Mouse (Mus musculus): ENCODE data around the gene Adgrg1. TPM values are rescaled to one million over a fixed set of nuclear protein-coding genes. Genes with fewer than 3 reads are reported as not detected.

Gene Adgrg1
- polyA plus RNA-seq, 1 experiment from 2014 or later: 45.2 TPM

DNA sequence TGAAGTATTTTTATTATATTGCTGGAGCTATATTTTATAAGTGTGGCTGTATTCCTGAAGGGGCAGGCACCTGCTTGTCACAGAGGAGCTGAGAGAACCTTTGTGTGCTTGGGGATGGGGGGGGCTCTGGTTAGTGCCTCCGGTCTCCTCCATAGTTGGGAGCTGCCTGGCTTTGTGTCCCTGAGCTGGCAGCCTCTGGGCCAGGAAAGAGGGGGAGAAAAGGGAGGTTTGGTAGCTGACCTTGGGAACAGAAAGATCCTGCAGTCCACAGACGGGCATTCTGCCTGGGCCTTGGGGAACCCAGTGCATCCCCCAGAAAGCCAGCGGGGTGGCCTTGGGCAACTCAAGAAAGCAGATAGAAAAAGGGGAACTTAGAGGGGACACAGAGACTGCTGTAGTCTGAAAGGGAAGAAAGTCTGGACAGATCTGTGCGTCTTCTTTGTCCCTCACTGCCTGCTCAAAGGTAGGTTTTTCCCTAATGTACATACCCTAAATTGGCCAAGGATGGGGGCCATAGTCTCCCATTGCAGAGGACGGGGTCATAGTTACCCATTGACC lies 20.9 kb downstream of the Adgrg1 start:
- Histone ChIP-seq H3K9me3 (replicated peaks) (no peaks in the 10 kb centered on the region), H3K4me1 (replicated peaks) (peaks cover 95% of the 10 kb centered on the region), H3K4me2 (no peak overlapping the region), H3K27ac (replicated peaks) (no peak overlapping the region), H3K9ac (no peak overlapping the region), H3K4me3 (replicated peaks) (no peak overlapping the region), H3K27me3 (no peaks in the 10 kb centered on the region), H3K36me3 (replicated peaks) (peaks cover 70% of the 10 kb centered on the region)
- 64% methylated on average over 5 of the region's 5 CpGs for WGBS (ENCODE audit: insufficient replicate concordance)
- no peak for ATAC-seq (ENCODE audit: insufficient read depth)

DNA sequence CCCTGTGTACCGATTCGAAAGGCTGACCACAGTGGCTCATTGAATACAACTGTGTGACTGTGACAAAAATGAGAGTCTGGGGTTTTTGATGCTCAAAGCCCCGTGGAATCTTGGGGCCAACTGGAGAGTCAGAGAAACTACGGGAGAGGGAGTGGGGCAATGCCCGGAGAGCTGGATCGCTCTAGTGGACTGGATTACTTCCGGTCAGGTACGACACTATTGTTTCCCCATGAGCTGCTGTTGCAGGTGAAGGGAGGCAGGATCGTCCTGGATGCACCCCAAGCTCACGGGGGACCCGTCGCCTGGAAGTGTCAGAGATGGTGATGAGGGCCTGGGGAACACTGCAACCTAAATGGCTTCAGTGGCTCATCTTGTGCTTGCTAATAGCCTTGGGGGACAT lies 21.5 kb downstream of the Adgrg1 start:
- Histone ChIP-seq H3K9ac (no peak overlapping the region), H3K4me1 (replicated peaks) (peaks cover 95% of the 10 kb centered on the region), H3K27me3 (no peaks in the 10 kb centered on the region), H3K4me2 (no peak overlapping the region), H3K4me3 (replicated peaks) (no peak overlapping the region), H3K9me3 (replicated peaks) (no peaks in the 10 kb centered on the region), H3K27ac (replicated peaks) (no peak overlapping the region), H3K36me3 (replicated peaks) (peaks cover 64% of the 10 kb centered on the region)
- no peak for ATAC-seq (ENCODE audit: insufficient read depth)
- WGBS (ENCODE audit: insufficient replicate concordance): 75% methylated on average over 12 of the region's 12 CpGs

DNA sequence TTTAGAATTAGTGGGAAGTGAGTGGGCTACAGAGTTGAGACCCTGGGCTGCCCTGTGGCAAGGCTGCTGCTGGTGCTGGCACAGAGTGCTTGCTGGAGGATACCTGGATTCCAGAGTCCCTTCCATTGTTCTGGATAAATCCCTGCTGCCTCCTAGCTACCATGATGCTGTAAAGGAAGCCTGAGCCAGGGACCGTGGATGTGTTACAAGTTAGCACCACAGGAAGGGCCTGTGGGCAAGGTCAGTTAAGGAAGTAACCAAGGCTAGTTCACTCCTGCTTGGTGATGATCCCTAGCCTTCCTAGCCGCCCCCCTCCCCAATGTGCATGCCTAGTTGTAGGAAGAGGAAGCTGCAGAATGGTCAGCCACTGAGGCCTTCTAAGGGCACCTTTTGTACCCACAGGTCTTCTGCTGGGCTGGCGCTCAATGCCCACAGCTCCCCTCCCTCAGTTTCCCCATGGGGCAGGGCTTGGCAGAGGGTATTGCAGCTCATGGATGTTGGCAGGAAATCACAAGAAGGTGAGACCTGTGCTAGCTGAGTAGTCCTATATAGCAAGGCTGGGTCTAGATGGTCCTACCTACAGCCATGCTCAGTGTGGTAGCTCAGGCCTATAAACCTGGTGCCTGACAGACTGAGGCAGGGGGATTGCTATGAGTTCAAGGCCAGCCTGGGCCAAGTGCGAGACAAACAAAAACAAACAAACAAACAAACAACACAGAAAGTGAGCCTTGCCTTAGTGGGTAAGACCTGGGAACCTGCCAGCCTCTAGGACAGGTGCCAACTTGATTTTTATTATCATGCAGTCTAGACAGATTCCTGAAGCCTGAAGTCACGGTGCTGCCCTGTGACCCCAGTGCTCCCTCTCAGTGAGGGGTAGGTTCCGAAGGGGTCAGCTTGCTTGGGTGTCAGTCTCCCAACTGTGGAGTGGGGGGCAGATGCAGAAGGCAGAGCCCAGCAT lies 22.6 kb downstream of the Adgrg1 start:
- Histone ChIP-seq H3K4me2 (no peak overlapping the region), H3K27me3 (no peaks in the 10 kb centered on the region), H3K9me3 (replicated peaks) (no peaks in the 10 kb centered on the region), H3K9ac (no peak overlapping the region), H3K27ac (replicated peaks) (no peak overlapping the region), H3K4me1 (replicated peaks) (peaks cover 95% of the 10 kb centered on the region), H3K36me3 (replicated peaks) (peaks cover 62% of the 10 kb centered on the region), H3K4me3 (replicated peaks) (no peak overlapping the region)
- 57% methylated on average over 6 of the region's 6 CpGs for WGBS (ENCODE audit: insufficient replicate concordance)
- no peak for ATAC-seq (ENCODE audit: insufficient read depth)

DNA sequence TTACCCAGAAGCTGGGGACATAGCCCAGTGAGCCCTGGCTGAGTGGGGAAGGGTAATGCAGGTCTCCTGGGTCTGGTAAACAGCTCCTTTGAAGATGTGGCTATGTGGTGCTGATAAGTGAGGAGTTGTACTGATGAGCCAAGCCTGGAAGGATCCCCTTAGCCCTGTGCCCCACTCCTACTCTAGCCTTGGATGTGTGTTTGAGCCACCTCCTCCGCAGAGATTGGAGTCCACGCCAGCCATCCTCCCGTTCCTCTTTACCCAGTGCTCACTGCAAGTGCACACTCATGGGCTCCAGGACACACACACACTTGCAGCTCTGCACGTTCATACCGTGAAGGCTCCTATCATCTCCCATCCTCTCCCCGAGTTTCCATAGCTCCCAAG lies 23.3 kb downstream of the Adgrg1 start:
- WGBS (ENCODE audit: insufficient replicate concordance): 42% methylated on average over 6 of the region's 6 CpGs
- no peak overlapping the region for H3K27ac ChIP-seq (replicated peaks)
- H3K27me3 ChIP-seq: no peaks in the 10 kb centered on the region
- no peak overlapping the region for H3K4me3 ChIP-seq (replicated peaks)
- peaks cover 59% of the 10 kb centered on the region for H3K36me3 ChIP-seq (replicated peaks)
- no peak overlapping the region for H3K9ac ChIP-seq
- H3K4me2 ChIP-seq: no peak overlapping the region
- no peaks in the 10 kb centered on the region for H3K9me3 ChIP-seq (replicated peaks)
- no peak for ATAC-seq (ENCODE audit: insufficient read depth)
- H3K4me1 ChIP-seq (replicated peaks): peaks cover 91% of the 10 kb centered on the region

DNA sequence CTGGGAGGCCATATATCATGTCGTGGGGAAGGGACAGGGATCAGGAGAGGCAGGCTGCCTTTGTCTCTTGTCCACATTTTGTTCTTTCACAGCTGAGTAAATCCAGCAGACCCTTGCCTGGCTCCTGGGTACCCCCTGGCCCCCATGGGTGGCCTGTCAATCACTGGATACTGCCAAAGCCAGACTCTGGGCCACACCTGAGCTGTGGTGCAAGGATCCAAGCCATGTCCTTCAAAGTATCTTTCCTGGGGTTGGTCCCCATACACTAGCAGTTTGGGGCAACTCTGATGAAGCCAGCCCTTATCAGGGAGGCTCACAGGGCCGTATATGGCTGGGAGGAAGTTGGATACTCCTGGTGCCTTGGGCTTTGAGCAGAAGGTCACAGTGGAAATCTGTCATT lies 23.9 kb downstream of the Adgrg1 start:
- Histone ChIP-seq H3K4me3 (replicated peaks) (no peak overlapping the region), H3K9ac (no peak overlapping the region), H3K4me2 (no peak overlapping the region), H3K27me3 (no peaks in the 10 kb centered on the region), H3K9me3 (replicated peaks) (no peaks in the 10 kb centered on the region), H3K27ac (replicated peaks) (no peak overlapping the region), H3K4me1 (replicated peaks) (peaks cover 85% of the 10 kb centered on the region), H3K36me3 (replicated peaks) (peaks cover 59% of the 10 kb centered on the region)
- no peak for ATAC-seq (ENCODE audit: insufficient read depth)
- WGBS (ENCODE audit: insufficient replicate concordance): 14% methylated on average over 2 of the region's 2 CpGs

DNA sequence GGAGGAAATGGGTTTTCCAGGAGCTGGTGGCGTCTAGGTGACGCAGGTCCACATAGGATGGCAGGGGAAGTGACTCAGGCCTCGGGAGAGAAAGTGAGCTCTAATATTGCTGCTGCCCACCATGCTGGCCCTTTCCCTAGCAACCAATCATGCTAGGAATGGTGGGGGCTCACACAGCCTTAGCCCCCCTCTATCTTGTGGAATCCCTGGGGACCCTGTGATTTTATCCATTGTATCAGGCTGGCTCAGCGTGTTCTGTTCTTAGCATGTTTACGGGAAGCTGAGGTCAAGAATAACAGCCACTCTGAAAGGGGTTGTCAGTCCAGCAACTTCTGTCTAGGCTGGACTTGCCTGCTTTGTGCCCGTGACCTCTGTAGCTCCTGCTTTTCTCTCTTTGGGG lies 24.5 kb downstream of the Adgrg1 start:
- no peaks in the 10 kb centered on the region for H3K9me3 ChIP-seq (replicated peaks)
- 58% methylated on average over 6 of the region's 6 CpGs for WGBS (ENCODE audit: insufficient replicate concordance)
- H3K4me1 ChIP-seq (replicated peaks): peaks cover 80% of the 10 kb centered on the region
- H3K9ac ChIP-seq: no peak overlapping the region
- peak overlapping the region; percentile 51; the same call in 1 of the 2 replicates for H3K27ac ChIP-seq (replicated peaks)
- no peak overlapping the region for H3K4me2 ChIP-seq
- no peaks in the 10 kb centered on the region for H3K27me3 ChIP-seq
- no peak overlapping the region for H3K4me3 ChIP-seq (replicated peaks)
- peaks cover 61% of the 10 kb centered on the region for H3K36me3 ChIP-seq (replicated peaks)
- no peak for ATAC-seq (ENCODE audit: insufficient read depth)

DNA sequence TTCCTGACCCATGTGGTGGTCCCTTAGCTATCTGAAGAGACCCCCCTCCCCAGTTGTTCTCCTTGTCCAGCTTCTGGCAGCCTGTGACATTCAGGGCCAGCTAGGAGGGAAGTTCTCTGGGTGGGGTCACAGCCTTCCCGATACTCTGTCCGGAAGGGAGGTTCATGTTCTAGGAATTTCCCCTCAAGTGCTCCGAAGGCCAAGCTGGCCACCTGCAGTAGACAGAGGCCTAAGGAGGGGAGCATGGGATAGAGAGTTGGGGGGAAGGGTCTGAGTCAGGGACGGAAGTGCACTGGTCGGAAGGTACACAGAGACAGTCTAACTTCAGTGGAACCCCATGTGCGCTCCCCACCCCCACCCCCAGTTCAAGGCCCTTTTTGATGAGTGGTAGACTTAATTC lies 25.4 kb downstream of the Adgrg1 start:
- Histone ChIP-seq H3K9me3 (replicated peaks) (no peaks in the 10 kb centered on the region), H3K36me3 (replicated peaks) (peaks cover 61% of the 10 kb centered on the region), H3K4me2 (no peak overlapping the region), H3K9ac (no peak overlapping the region), H3K4me1 (replicated peaks) (peaks cover 70% of the 10 kb centered on the region), H3K27ac (replicated peaks) (peak overlapping the region; percentile 65; the same call in 1 of the 2 replicates), H3K27me3 (no peaks in the 10 kb centered on the region), H3K4me3 (replicated peaks) (no peak overlapping the region)
- ATAC-seq (ENCODE audit: insufficient read depth): no peak
- 55% methylated on average over 6 of the region's 6 CpGs for WGBS (ENCODE audit: insufficient replicate concordance)

DNA sequence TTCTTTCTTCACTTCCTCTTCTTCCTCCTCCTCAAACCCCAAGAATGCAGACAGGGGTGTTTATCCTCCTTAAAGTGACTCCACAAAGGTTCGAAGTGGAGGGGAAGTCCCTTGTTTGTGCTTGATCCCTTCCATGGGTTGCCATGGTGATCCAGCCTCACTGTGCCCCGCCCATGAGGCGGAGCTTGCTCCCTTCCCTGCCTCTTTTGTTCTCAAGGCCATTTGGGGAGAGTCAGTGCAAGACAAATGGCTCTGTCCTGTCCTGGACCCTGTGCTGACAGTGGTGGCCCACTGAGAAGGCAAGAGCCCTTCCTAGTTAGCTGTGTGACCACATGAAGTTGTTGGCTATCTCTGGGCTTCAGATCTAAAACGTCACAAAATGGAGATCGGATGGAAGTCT lies 26.1 kb downstream of the Adgrg1 start:
- no peak overlapping the region for H3K4me2 ChIP-seq
- peaks cover 63% of the 10 kb centered on the region for H3K4me1 ChIP-seq (replicated peaks)
- peak overlapping the region; percentile 4; the same call in 1 of the 2 replicates for H3K9ac ChIP-seq
- peak overlapping the region; percentile 65 for H3K27ac ChIP-seq (replicated peaks)
- ATAC-seq (ENCODE audit: insufficient read depth): no peak
- no peaks in the 10 kb centered on the region for H3K9me3 ChIP-seq (replicated peaks)
- WGBS (ENCODE audit: insufficient replicate concordance): 13% methylated on average over 5 of the region's 5 CpGs
- H3K36me3 ChIP-seq (replicated peaks): peaks cover 61% of the 10 kb centered on the region
- no peak overlapping the region for H3K4me3 ChIP-seq (replicated peaks)
- H3K27me3 ChIP-seq: no peaks in the 10 kb centered on the region

DNA sequence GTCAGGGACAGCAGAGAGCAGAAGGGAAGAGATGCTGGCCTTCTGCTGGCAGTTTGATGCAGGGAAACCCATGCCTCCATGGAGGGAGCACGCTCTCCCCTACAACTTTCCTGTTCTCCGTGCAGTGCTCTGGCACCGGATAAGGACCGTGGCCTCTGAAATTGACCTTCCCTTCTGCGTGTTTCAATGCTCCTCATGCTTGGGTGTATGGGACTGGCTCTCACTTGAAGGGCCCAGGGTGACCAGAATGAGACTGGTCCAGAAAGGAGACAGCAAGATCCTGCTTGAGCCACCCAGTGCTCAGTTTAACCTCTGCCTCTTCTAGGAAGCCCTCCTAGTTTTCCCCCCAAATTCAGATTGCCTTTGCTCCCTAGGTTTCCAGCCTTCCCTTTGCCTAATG lies 26.6 kb downstream of the Adgrg1 start:
- Histone ChIP-seq H3K4me3 (replicated peaks) (no peak overlapping the region), H3K9ac (0 out of 2 replicates have a peak overlapping the region, but pooled peaks have one; percentile 4), H3K36me3 (replicated peaks) (peaks cover 62% of the 10 kb centered on the region), H3K4me1 (replicated peaks) (peaks cover 58% of the 10 kb centered on the region), H3K9me3 (replicated peaks) (no peaks in the 10 kb centered on the region), H3K27ac (replicated peaks) (peak overlapping the region; percentile 65), H3K4me2 (no peak overlapping the region), H3K27me3 (no peaks in the 10 kb centered on the region)
- 39% methylated on average over 5 of the region's 5 CpGs for WGBS (ENCODE audit: insufficient replicate concordance)
- ATAC-seq (ENCODE audit: insufficient read depth): peak; percentile 14; the same call in 1 of the 2 replicates

DNA sequence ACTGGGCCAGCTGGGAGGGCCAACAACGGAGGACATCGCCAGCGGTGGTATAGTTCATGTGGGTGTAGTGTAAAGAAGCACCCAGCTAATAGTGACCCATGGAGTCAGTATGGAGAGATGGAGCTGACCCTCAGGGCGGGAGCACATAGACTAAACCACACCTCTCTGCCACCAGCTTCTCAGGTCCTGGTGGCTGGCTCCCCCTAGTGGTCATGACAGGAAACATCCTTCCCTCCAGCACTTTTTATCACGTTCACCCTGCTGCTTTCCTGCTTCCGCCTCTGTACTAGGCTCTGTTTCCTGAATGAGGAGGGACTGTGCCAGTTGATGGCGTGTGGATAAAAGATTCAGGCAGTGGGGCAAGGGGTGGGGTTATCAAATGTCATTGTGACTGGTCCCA lies 27.1 kb downstream of the Adgrg1 start:
- 3% methylated on average over 7 of the region's 7 CpGs for WGBS (ENCODE audit: insufficient replicate concordance)
- Histone ChIP-seq H3K27me3 (no peaks in the 10 kb centered on the region), H3K4me2 (no peak overlapping the region), H3K4me3 (replicated peaks) (no peak overlapping the region), H3K9ac (no peak overlapping the region), H3K4me1 (replicated peaks) (peaks cover 57% of the 10 kb centered on the region), H3K27ac (replicated peaks) (0 out of 2 replicates have a peak overlapping the region, but pooled peaks have one; percentile 65), H3K9me3 (replicated peaks) (no peaks in the 10 kb centered on the region), H3K36me3 (replicated peaks) (peaks cover 62% of the 10 kb centered on the region)
- ATAC-seq (ENCODE audit: insufficient read depth): peak; percentile 62

DNA sequence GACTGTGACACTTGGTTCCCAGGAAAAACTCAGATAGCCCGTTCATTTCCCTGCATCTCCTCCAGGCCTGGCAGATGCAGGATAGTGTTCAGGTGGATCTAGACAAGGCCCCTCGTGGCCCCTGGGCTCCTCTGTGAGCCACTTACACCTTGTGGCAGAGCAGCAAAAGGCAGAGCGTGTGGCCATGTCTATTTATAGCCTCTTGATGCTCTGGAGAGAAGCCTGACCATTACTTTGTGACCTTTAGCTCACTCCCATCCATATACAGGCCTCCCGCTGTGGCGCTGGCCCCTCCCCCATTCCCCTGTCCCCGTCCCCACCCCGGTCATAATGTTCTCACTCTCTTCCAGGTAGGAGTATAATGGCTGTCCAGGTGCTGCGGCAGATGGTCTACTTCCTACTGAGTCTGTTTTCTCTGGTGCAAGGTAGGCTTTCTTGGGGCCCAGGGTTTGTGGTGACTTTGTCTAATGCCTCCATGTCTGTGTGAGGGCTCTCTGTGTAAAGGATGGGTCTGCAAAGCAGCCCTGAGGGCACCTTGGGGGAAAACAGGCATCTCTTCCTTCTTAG lies 27.6 kb downstream of the Adgrg1 start:
- Histone ChIP-seq H3K4me2 (no peak overlapping the region), H3K27me3 (no peaks in the 10 kb centered on the region), H3K9ac (no peak overlapping the region), H3K36me3 (replicated peaks) (peaks cover 62% of the 10 kb centered on the region), H3K4me1 (replicated peaks) (peaks cover 52% of the 10 kb centered on the region), H3K4me3 (replicated peaks) (no peak overlapping the region), H3K27ac (replicated peaks) (no peak overlapping the region), H3K9me3 (replicated peaks) (no peaks in the 10 kb centered on the region)
- no peak for ATAC-seq (ENCODE audit: insufficient read depth)
- WGBS (ENCODE audit: insufficient replicate concordance): 49% methylated on average over 8 of the region's 8 CpGs
